Mouse (Mus musculus) limb, embryonic 12.5 days (tissue): ENCODE measurements around the gene Bcas3. TPM values are rescaled to one million over a fixed set of nuclear protein-coding genes. Genes with fewer than 3 reads are reported as not detected.

ENCODE experiments used
- ATAC-seq: fragments of 200-750 bp; cut with Nextera tagmentation; 2 replicates; pipeline ENCODE4 v1.8.0; 2017; ENCODE audit warnings: low read depth, moderate TSS enrichment; ENCODE audit not compliant: insufficient number of reproducible peaks, insufficient read depth, low FRiP score, low TSS enrichment
- H3K27ac ChIP-seq: fragments of 300-500 bp; sonication (generic); 2 replicates; pipeline ENCODE4 v1.5.1; 2016; ENCODE audit warnings: mild to moderate bottlenecking, moderate library complexity
- H3K27me3 ChIP-seq: fragments of 300-500 bp; sonication (generic); 2 replicates; pipeline ENCODE4 v1.6.1; 2016; ENCODE audit warnings: mild to moderate bottlenecking, moderate library complexity
- H3K36me3 ChIP-seq: fragments of 300-500 bp; sonication (generic); 2 replicates; pipeline ENCODE4 v1.6.1; 2016; ENCODE audit warnings: mild to moderate bottlenecking, moderate library complexity
- H3K4me1 ChIP-seq: fragments of 300-500 bp; sonication (generic); replicated peaks from 2 replicates; pipeline ENCODE4 v1.6.1; 2016
- H3K4me2 ChIP-seq: fragments of 300-500 bp; sonication (generic); 2 replicates; pipeline ENCODE4 v1.6.1; 2016; ENCODE audit warnings: mild to moderate bottlenecking, moderate library complexity
- H3K4me3 ChIP-seq: fragments of 300-500 bp; sonication (generic); replicated peaks from 2 replicates; pipeline ENCODE4 v1.5.1; 2016; ENCODE audit warnings: mild to moderate bottlenecking
- H3K9ac ChIP-seq: fragments of 300-500 bp; sonication (generic); replicated peaks from 2 replicates; pipeline ENCODE4 v1.6.1; 2016; ENCODE audit warnings: mild to moderate bottlenecking, moderate library complexity
- H3K9me3 ChIP-seq: fragments of 300-500 bp; sonication (generic); 2 replicates; pipeline ENCODE4 v1.6.1; 2016; ENCODE audit warnings: mild to moderate bottlenecking, moderate library complexity
- WGBS: fragments of 180-500 bp; shearing (Covaris S2); methylation state at CpG from one replicate; pipeline ENCODE4 v1.1.7; 2016; 5-methylcytosine and 5-hydroxymethylcytosine counted together
- polyA plus RNA-seq: library from polyadenylated mRNA; unstranded; fragments of >200 nt; fragmentation: Nextera tagmentation; extraction: Ambion mirVana; gene quantifications from 2 replicates; pipeline ENCODE4 v1.2.1, GENCODE M21; 2016

The Bcas3 gene
- polyA plus RNA-seq, 1 experiment from 2014 or later = 29.7 TPM

GRCm38 (mm10) chr11:85696491-85697398 is 343.8 kb downstream of the Bcas3 start:
- ATAC-seq = peak; percentile 67; the same call in 1 of the 2 replicates
- H3K9me3 ChIP-seq = no peaks in the 10 kb centered on the region
- H3K4me3 ChIP-seq = no peak overlapping the region
- H3K27ac ChIP-seq = peak overlapping the region; percentile 30; the same call in 1 of the 2 replicates
- H3K27me3 ChIP-seq = peaks cover 8% of the 10 kb centered on the region; the same call in 1 of the 2 replicates
- 39% methylated on average over 14 of the region's 14 CpGs for WGBS
- H3K4me2 ChIP-seq = 0 out of 2 replicates have a peak overlapping the region, but pooled peaks have one; percentile 5
- peaks cover 60% of the 10 kb centered on the region for H3K4me1 ChIP-seq
- H3K36me3 ChIP-seq = no peaks in the 10 kb centered on the region
- no peak overlapping the region for H3K9ac ChIP-seq

- H3K27me3 ChIP-seq = peaks cover 8% of the 10 kb centered on the region; the same call in 1 of the 2 replicates
- no peaks in the 10 kb centered on the region for H3K36me3 ChIP-seq
- no peak overlapping the region for H3K27ac ChIP-seq
- H3K9me3 ChIP-seq = no peaks in the 10 kb centered on the region
- no peak for ATAC-seq
- H3K4me3 ChIP-seq = no peak overlapping the region
- H3K4me2 ChIP-seq = no peak overlapping the region
- H3K9ac ChIP-seq = no peak overlapping the region
- WGBS = 71% methylated on average over 4 of the region's 4 CpGs
- H3K4me1 ChIP-seq = peaks cover 60% of the 10 kb centered on the region
Observed at GRCm38 (mm10) chr11:85697468-85697867, 344.5 kb downstream of the Bcas3 start.

GRCm38 (mm10) chr11:85698242-85698641 is 345.3 kb downstream of the Bcas3 start:
- Histone ChIP-seq H3K4me1 (peaks cover 55% of the 10 kb centered on the region), H3K4me2 (no peak overlapping the region), H3K27me3 (peaks cover 8% of the 10 kb centered on the region; the same call in 1 of the 2 replicates), H3K27ac (no peak overlapping the region), H3K9me3 (no peaks in the 10 kb centered on the region), H3K9ac (no peak overlapping the region), H3K4me3 (no peak overlapping the region), H3K36me3 (no peaks in the 10 kb centered on the region)
- ATAC-seq = no peak
- WGBS = 56% methylated on average over 11 of the region's 11 CpGs

DNA sequence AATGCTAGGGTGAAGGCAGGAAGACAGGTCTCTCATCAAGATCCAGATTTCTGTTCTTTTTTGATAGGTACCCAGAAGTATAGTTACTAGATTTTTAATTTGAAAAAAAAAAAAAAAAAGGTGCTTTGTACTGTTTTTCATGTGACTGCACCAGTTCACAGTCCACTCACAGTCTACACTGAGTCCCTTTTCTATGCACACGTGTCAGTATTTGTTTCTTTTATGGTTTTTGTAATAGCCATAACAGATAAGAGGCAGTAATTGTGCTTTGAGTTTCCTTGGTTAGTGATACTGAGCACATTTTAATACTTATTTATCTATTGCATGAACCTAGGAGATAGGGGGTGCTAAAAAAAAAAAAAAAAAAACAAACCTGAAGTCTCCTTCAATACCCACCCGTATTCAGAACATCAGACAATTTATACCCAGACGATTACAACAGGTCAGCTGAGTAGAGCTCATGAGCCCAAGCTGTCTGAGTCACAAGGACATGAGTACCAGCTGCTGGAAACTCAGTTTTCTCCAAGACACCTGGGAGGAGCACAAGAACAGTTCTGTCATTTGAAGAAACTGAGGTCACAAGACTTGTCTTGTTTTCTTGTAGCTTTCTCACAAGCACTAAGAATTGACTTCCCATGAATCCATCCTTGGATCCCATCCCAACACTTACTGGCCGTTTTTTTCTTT is 351.2 kb downstream of the Bcas3 start:
- Histone ChIP-seq H3K27ac (no peak overlapping the region), H3K4me3 (no peak overlapping the region), H3K4me1 (peaks cover 8% of the 10 kb centered on the region), H3K9me3 (no peaks in the 10 kb centered on the region), H3K4me2 (no peak overlapping the region), H3K27me3 (peaks cover 22% of the 10 kb centered on the region), H3K9ac (no peak overlapping the region), H3K36me3 (no peaks in the 10 kb centered on the region)
- no peak for ATAC-seq
- WGBS = 85% methylated on average over 4 of the region's 4 CpGs

GRCm38 (mm10) chr11:85706630-85707029 is 353.7 kb downstream of the Bcas3 start:
- 18% methylated on average over 1 of the region's 1 CpGs for WGBS
- H3K27ac ChIP-seq = no peak overlapping the region
- no peak overlapping the region for H3K9ac ChIP-seq
- no peak for ATAC-seq
- H3K27me3 ChIP-seq = peaks cover 36% of the 10 kb centered on the region
- no peak overlapping the region for H3K4me3 ChIP-seq
- H3K4me2 ChIP-seq = no peak overlapping the region
- H3K4me1 ChIP-seq = peaks cover 20% of the 10 kb centered on the region
- no peaks in the 10 kb centered on the region for H3K9me3 ChIP-seq
- no peaks in the 10 kb centered on the region for H3K36me3 ChIP-seq

GRCm38 (mm10) chr11:85707496-85707895 is 354.5 kb downstream of the Bcas3 start:
- no peak overlapping the region for H3K4me2 ChIP-seq
- WGBS = 95% methylated on average over 1 of the region's 1 CpGs
- peaks cover 26% of the 10 kb centered on the region for H3K4me1 ChIP-seq
- no peak overlapping the region for H3K27ac ChIP-seq
- peaks cover 44% of the 10 kb centered on the region for H3K27me3 ChIP-seq
- H3K4me3 ChIP-seq = no peak overlapping the region
- no peaks in the 10 kb centered on the region for H3K36me3 ChIP-seq
- H3K9ac ChIP-seq = no peak overlapping the region
- ATAC-seq = no peak
- no peaks in the 10 kb centered on the region for H3K9me3 ChIP-seq

- H3K4me1 ChIP-seq = peaks cover 43% of the 10 kb centered on the region
- no peak for ATAC-seq
- 22% methylated on average over 6 of the region's 6 CpGs for WGBS
- no peak overlapping the region for H3K9ac ChIP-seq
- H3K9me3 ChIP-seq = no peaks in the 10 kb centered on the region
- H3K4me3 ChIP-seq = no peak overlapping the region
- no peak overlapping the region for H3K4me2 ChIP-seq
- peaks cover 44% of the 10 kb centered on the region for H3K27me3 ChIP-seq
- no peak overlapping the region for H3K27ac ChIP-seq
- no peaks in the 10 kb centered on the region for H3K36me3 ChIP-seq
Observed at GRCm38 (mm10) chr11:85709147-85709546, 356.2 kb downstream of the Bcas3 start.

GRCm38 (mm10) chr11:85710155-85710554 is 357.2 kb downstream of the Bcas3 start:
- no peak overlapping the region for H3K4me3 ChIP-seq
- H3K4me1 ChIP-seq = peaks cover 49% of the 10 kb centered on the region
- no peak overlapping the region for H3K27ac ChIP-seq
- no peaks in the 10 kb centered on the region for H3K9me3 ChIP-seq
- WGBS = 53% methylated on average over 7 of the region's 7 CpGs
- H3K36me3 ChIP-seq = no peaks in the 10 kb centered on the region
- H3K9ac ChIP-seq = no peak overlapping the region
- no peak overlapping the region for H3K4me2 ChIP-seq
- peaks cover 40% of the 10 kb centered on the region for H3K27me3 ChIP-seq
- ATAC-seq = no peak

GRCm38 (mm10) chr11:85712026-85712804 is 359.2 kb downstream of the Bcas3 start:
- no peak overlapping the region for H3K27ac ChIP-seq
- peaks cover 59% of the 10 kb centered on the region for H3K4me1 ChIP-seq
- 77% methylated on average over 8 of the region's 8 CpGs for WGBS
- H3K27me3 ChIP-seq = peaks cover 52% of the 10 kb centered on the region
- no peak for ATAC-seq
- H3K36me3 ChIP-seq = no peaks in the 10 kb centered on the region
- H3K4me2 ChIP-seq = 0 out of 2 replicates have a peak overlapping the region, but pooled peaks have one; percentile 6
- H3K9ac ChIP-seq = no peak overlapping the region
- H3K9me3 ChIP-seq = no peaks in the 10 kb centered on the region
- H3K4me3 ChIP-seq = no peak overlapping the region

GRCm38 (mm10) chr11:85712860-85713813 is 360.2 kb downstream of the Bcas3 start:
- Histone ChIP-seq H3K4me2 (peak overlapping the region; percentile 39), H3K9ac (no peak overlapping the region), H3K9me3 (no peaks in the 10 kb centered on the region), H3K4me1 (peaks cover 59% of the 10 kb centered on the region), H3K27ac (peak overlapping the region; percentile 64; the same call in 1 of the 2 replicates), H3K27me3 (peaks cover 56% of the 10 kb centered on the region), H3K4me3 (no peak overlapping the region), H3K36me3 (no peaks in the 10 kb centered on the region)
- WGBS = 13% methylated on average over 19 of the region's 19 CpGs
- ATAC-seq = peak; percentile 72
